Mouse (Mus musculus) myocyte (in vitro differentiated cells): ENCODE data around the gene Lrfn4. TPM values are rescaled to one million over a fixed set of nuclear protein-coding genes. Genes with fewer than 3 reads are reported as not detected.

Experiments
- H3K27me3 ChIP-seq: one replicate; pipeline ENCODE4 v1.6.1; 2011; ENCODE audit not compliant: control insufficient read depth, insufficient read depth, insufficient read length
- H3K36me3 ChIP-seq: one replicate; pipeline ENCODE4 v1.6.1; 2011; ENCODE audit not compliant: control insufficient read depth, insufficient read depth
- H3K4me2 ChIP-seq: one replicate; pipeline ENCODE4 v1.6.1; 2011; ENCODE audit warnings: low read depth, control low read depth
- H3K4me3 ChIP-seq: one replicate; pipeline ENCODE4 v1.5.1; 2011; ENCODE audit warnings: mild to moderate bottlenecking, control low read depth, moderate library complexity
- H3K79me2 ChIP-seq: one replicate; pipeline ENCODE4 v1.6.1; 2011; ENCODE audit not compliant: control insufficient read depth, insufficient read depth
- H3ac ChIP-seq: one replicate; pipeline ENCODE4 v1.6.1; 2011; ENCODE audit not compliant: control insufficient read depth, insufficient read length
- CEBPB ChIP-seq: IDR thresholded peaks from 2 replicates; pipeline ENCODE4 v1.6.1; 2011; ENCODE audit warnings: mild to moderate bottlenecking, moderate library complexity; ENCODE audit not compliant: poor library complexity, insufficient read depth, severe bottlenecking
- E2F4 ChIP-seq: IDR thresholded peaks from one replicate; pipeline ENCODE4 v1.6.1; 2011; ENCODE audit warnings: mild to moderate bottlenecking, control low read depth, moderate library complexity; ENCODE audit not compliant: insufficient read depth
- MAX ChIP-seq: IDR thresholded peaks from one replicate; pipeline ENCODE4 v1.6.1; 2011; ENCODE audit warnings: low read depth, mild to moderate bottlenecking, control low read depth
- MYOD1 ChIP-seq, 3 experiments: IDR thresholded peaks; one replicate each; pipeline ENCODE4 v1.6.1; 2011; ENCODE audit warnings: control low read depth in 2 of 3, low read depth in 2 of 3, mild to moderate bottlenecking in 2 of 3, moderate library complexity in 1 of 3; ENCODE audit not compliant: insufficient read length in 2 of 3, control insufficient read depth in 1 of 3
- MYOG ChIP-seq, 3 experiments: IDR thresholded peaks; one replicate each; pipeline ENCODE4 v1.6.1; 2011; ENCODE audit warnings: control low read depth in 2 of 3, low read depth in 2 of 3, mild to moderate bottlenecking in 2 of 3; ENCODE audit not compliant: insufficient read length in 2 of 3, control insufficient read depth in 1 of 3, insufficient read depth in 1 of 3
- POLR2A ChIP-seq: IDR thresholded peaks from one replicate; pipeline ENCODE4 v1.6.1; 2011; ENCODE audit warnings: low read depth, mild to moderate bottlenecking, control low read depth, moderate library complexity; ENCODE audit not compliant: insufficient read length
- POLR2AphosphoS2 ChIP-seq: IDR thresholded peaks from one replicate; pipeline ENCODE4 v1.6.1; 2011; ENCODE audit warnings: low read depth, control low read depth; ENCODE audit not compliant: insufficient read length
- REST ChIP-seq: IDR thresholded peaks from one replicate; pipeline ENCODE4 v1.6.1; 2011; ENCODE audit warnings: mild to moderate bottlenecking, control low read depth, moderate library complexity; ENCODE audit not compliant: insufficient read depth, insufficient read length
- SRF ChIP-seq: IDR thresholded peaks from one replicate; pipeline ENCODE4 v1.6.1; 2011; ENCODE audit warnings: low read depth; ENCODE audit not compliant: control insufficient read depth, insufficient read length
- TCF12 ChIP-seq: IDR thresholded peaks from one replicate; pipeline ENCODE4 v1.6.1; 2011; ENCODE audit warnings: mild to moderate bottlenecking, control low read depth; ENCODE audit not compliant: poor library complexity, insufficient read depth, severe bottlenecking
- TCF3 ChIP-seq: IDR thresholded peaks from one replicate; pipeline ENCODE4 v1.6.1; 2011; ENCODE audit warnings: low read depth, control low read depth; ENCODE audit not compliant: insufficient read length
- USF1 ChIP-seq: IDR thresholded peaks from one replicate; pipeline ENCODE4 v1.6.1; 2011; ENCODE audit warnings: low read depth, mild to moderate bottlenecking, control low read depth, moderate library complexity
- polyA plus RNA-seq: library from polyadenylated mRNA; unstranded; fragments of >200 nt; fragmentation: generic; extraction: Trizol; gene quantifications from one replicate; pipeline ENCODE4 v1.2.1, GENCODE M21; 2012; ENCODE audit warnings: missing spikeins

Lrfn4 gene
- polyA plus RNA-seq, 1 experiment = 22.0 TPM

- peaks cover 4% of the 10 kb centered on the region for H3K27me3 ChIP-seq
- H3K4me2 ChIP-seq = no peak overlapping the region
- no peaks in the 10 kb centered on the region for H3K79me2 ChIP-seq
- no peaks in the 10 kb centered on the region for H3K36me3 ChIP-seq
- H3ac ChIP-seq = no peak overlapping the region
- TF ChIP-seq E2F4 = no peak
- TF ChIP-seq POLR2AphosphoS2 = no peak
- TF ChIP-seq MYOD1 (IDR thresholded peaks at IDR 0.05; ENCODE audit: control insufficient read depth in 1 of 3, insufficient read length in 2 of 3, low read depth in 2 of 3) = no peak
- no peak for TF ChIP-seq USF1
- no peak for TF ChIP-seq POLR2A
- no peak for TF ChIP-seq REST
- TF ChIP-seq TCF12 = no peak
- no peak for TF ChIP-seq SRF
- TF ChIP-seq MYOG (IDR thresholded peaks at IDR 0.05; ENCODE audit: control insufficient read depth in 1 of 3, insufficient read depth in 1 of 3, insufficient read length in 2 of 3, low read depth in 2 of 3) = no peak
- no peak for TF ChIP-seq TCF3
- TF ChIP-seq MAX = no peak
- TF ChIP-seq CEBPB = no peak
- H3K4me3 ChIP-seq = no peak overlapping the region
These were observed 43.8 kb downstream of the Lrfn4 start for GRCm38 (mm10) chr19:4571658-4572057.

GRCm38 (mm10) chr19:4570815-4571214 is 44.7 kb downstream of the Lrfn4 start:
- TF ChIP-seq E2F4 (no peak), SRF (no peak), TCF12 (no peak), CEBPB (no peak)
- H3K4me2 ChIP-seq = no peak overlapping the region
- no peaks in the 10 kb centered on the region for H3K36me3 ChIP-seq
- no peak overlapping the region for H3ac ChIP-seq
- H3K4me3 ChIP-seq = no peak overlapping the region
- peaks cover 1% of the 10 kb centered on the region for H3K27me3 ChIP-seq
- no peaks in the 10 kb centered on the region for H3K79me2 ChIP-seq

GRCm38 (mm10) chr19:4570237-4570613 is 45.2 kb downstream of the Lrfn4 start:
- Histone ChIP-seq H3K36me3 (no peaks in the 10 kb centered on the region), H3K27me3 (no peaks in the 10 kb centered on the region), H3K4me3 (no peak overlapping the region), H3K4me2 (no peak overlapping the region), H3ac (no peak overlapping the region), H3K79me2 (no peaks in the 10 kb centered on the region)
- TF ChIP-seq E2F4 (no peak), TCF3 (no peak), MAX (no peak), MYOG (IDR thresholded peaks at IDR 0.05; ENCODE audit: control insufficient read depth in 1 of 3, insufficient read depth in 1 of 3, insufficient read length in 2 of 3, low read depth in 2 of 3) (no peak), REST (no peak), POLR2AphosphoS2 (no peak), USF1 (no peak)

- no peaks in the 10 kb centered on the region for H3K36me3 ChIP-seq
- H3K4me2 ChIP-seq = no peak overlapping the region
These were observed 45.9 kb downstream of the Lrfn4 start for GRCm38 (mm10) chr19:4569356-4570236.

GRCm38 (mm10) chr19:4568832-4569231 is 46.6 kb downstream of the Lrfn4 start:
- Histone ChIP-seq H3K4me2 (no peak overlapping the region), H3K36me3 (no peaks in the 10 kb centered on the region), H3K4me3 (no peak overlapping the region), H3K79me2 (no peaks in the 10 kb centered on the region), H3K27me3 (no peaks in the 10 kb centered on the region), H3ac (no peak overlapping the region)
- no peak for TF ChIP-seq MAX
- no peak for TF ChIP-seq POLR2A
- TF ChIP-seq MYOD1 (IDR thresholded peaks at IDR 0.05; ENCODE audit: control insufficient read depth in 1 of 3, insufficient read length in 2 of 3, low read depth in 2 of 3) = no peak
- no peak for TF ChIP-seq SRF
- no peak for TF ChIP-seq CEBPB
- no peak for TF ChIP-seq REST
- TF ChIP-seq E2F4 = no peak
- no peak for TF ChIP-seq POLR2AphosphoS2

More at GRCm38 (mm10) chr19:4569356-4570236, 45.9 kb downstream of the Lrfn4 start:
- Histone ChIP-seq H3K4me3 (no peak overlapping the region), H3K79me2 (no peaks in the 10 kb centered on the region), H3ac (no peak overlapping the region), H3K27me3 (no peaks in the 10 kb centered on the region)
- TF ChIP-seq TCF12 (no peak), MYOD1 (IDR thresholded peaks at IDR 0.05; ENCODE audit: control insufficient read depth in 1 of 3, insufficient read length in 2 of 3, low read depth in 2 of 3) (no peak), MAX (no peak), E2F4 (no peak), REST (no peak), POLR2AphosphoS2 (no peak), SRF (no peak), POLR2A (no peak)
